Mouse (Mus musculus): ENCODE data around the gene Rps15. TPM values are rescaled to one million over a fixed set of nuclear protein-coding genes. Genes with fewer than 3 reads are reported as not detected.

The Rps15 gene
- polyA plus RNA-seq, 2 experiments, result 1,173 to 3,829 TPM

- ATAC-seq (ENCODE audit: low FRiP score, low read depth), result no peak
- Histone ChIP-seq H3K27ac (replicated peaks; ENCODE audit: low read depth, low read length) (no peak overlapping the region), H3K4me2 (replicated peaks; ENCODE audit: low read depth, low read length, severe bottlenecking) (no peak overlapping the region), H3K9me3 (ENCODE audit: control insufficient read depth, low read length) (no peaks in the 10 kb centered on the region), H3K4me3 (replicated peaks; ENCODE audit: low read length) (no peak overlapping the region), H3K36me3 (ENCODE audit: control insufficient read depth, insufficient read depth, low read length) (no peaks in the 10 kb centered on the region), H3K4me1 (ENCODE audit: control insufficient read depth, insufficient read depth, low read length) (peaks cover 10% of the 10 kb centered on the region), H3K9ac (ENCODE audit: low read depth, low read length, severe bottlenecking) (no peak overlapping the region), H3K27me3 (ENCODE audit: control insufficient read depth, insufficient read depth, low read length) (no peaks in the 10 kb centered on the region)
- 70% methylated on average over 10 of the region's 10 CpGs for WGBS
- DNase-seq (ENCODE audit: low spot score), result no peak
- no peak for TF ChIP-seq POLR2A (IDR thresholded peaks at IDR 0.05; ENCODE audit: borderline replicate concordance, extremely low read depth, insufficient read depth, insufficient read length)
Observed at GRCm38 (mm10) chr10:80331636-80332524, 39.6 kb downstream of the Rps15 start.

GRCm38 (mm10) chr10:80332525-80332989 lies 40.3 kb downstream of the Rps15 start:
- H3K9me3 ChIP-seq (ENCODE audit: control insufficient read depth, low read length), result no peaks in the 10 kb centered on the region
- no peak overlapping the region for H3K4me2 ChIP-seq (replicated peaks; ENCODE audit: low read depth, low read length, severe bottlenecking)
- DNase-seq (ENCODE audit: low spot score) (no peak), ATAC-seq (ENCODE audit: low FRiP score, low read depth) (no peak)
- WGBS, result 71% methylated on average over 5 of the region's 5 CpGs
- H3K4me3 ChIP-seq (replicated peaks; ENCODE audit: low read length), result no peak overlapping the region
- H3K36me3 ChIP-seq (ENCODE audit: control insufficient read depth, insufficient read depth, low read length), result no peaks in the 10 kb centered on the region
- H3K27ac ChIP-seq (replicated peaks; ENCODE audit: low read depth, low read length), result no peak overlapping the region
- no peak overlapping the region for H3K9ac ChIP-seq (ENCODE audit: low read depth, low read length, severe bottlenecking)
- H3K4me1 ChIP-seq (ENCODE audit: control insufficient read depth, insufficient read depth, low read length), result peaks cover 10% of the 10 kb centered on the region
- TF ChIP-seq POLR2A (IDR thresholded peaks at IDR 0.05; ENCODE audit: borderline replicate concordance, extremely low read depth, insufficient read depth, insufficient read length), result no peak
- H3K27me3 ChIP-seq (ENCODE audit: control insufficient read depth, insufficient read depth, low read length), result no peaks in the 10 kb centered on the region

- Histone ChIP-seq H3K4me3 (replicated peaks; ENCODE audit: low read length) (no peak overlapping the region), H3K27me3 (ENCODE audit: control insufficient read depth, insufficient read depth, low read length) (peaks cover 12% of the 10 kb centered on the region), H3K4me1 (ENCODE audit: control insufficient read depth, insufficient read depth, low read length) (0 out of 2 replicates have a peak, but pooled peaks cover 3% of the 10 kb centered on the region), H3K4me2 (replicated peaks; ENCODE audit: low read depth, low read length, severe bottlenecking) (no peak overlapping the region), H3K9me3 (ENCODE audit: control insufficient read depth, low read length) (no peaks in the 10 kb centered on the region), H3K9ac (ENCODE audit: low read depth, low read length, severe bottlenecking) (no peak overlapping the region), H3K27ac (replicated peaks; ENCODE audit: low read depth, low read length) (no peak overlapping the region), H3K36me3 (ENCODE audit: control insufficient read depth, insufficient read depth, low read length) (no peaks in the 10 kb centered on the region)
- WGBS, result 82% methylated on average over 12 of the region's 12 CpGs
- DNase-seq (ENCODE audit: low spot score) (no peak), ATAC-seq (ENCODE audit: low FRiP score, low read depth) (no peak)
- no peak for TF ChIP-seq POLR2A (IDR thresholded peaks at IDR 0.05; ENCODE audit: borderline replicate concordance, extremely low read depth, insufficient read depth, insufficient read length)
Observed at GRCm38 (mm10) chr10:80336263-80336662, 44.0 kb downstream of the Rps15 start.

GRCm38 (mm10) chr10:80339941-80340750 lies 47.9 kb downstream of the Rps15 start:
- peak; percentile 30; the same call in 1 of the 2 replicates for ATAC-seq (ENCODE audit: low FRiP score, low read depth)
- Histone ChIP-seq H3K4me3 (replicated peaks; ENCODE audit: low read length) (no peak overlapping the region; the same call in 1 of the 2 replicates), H3K4me2 (replicated peaks; ENCODE audit: low read depth, low read length, severe bottlenecking) (peak overlapping the region; percentile 34), H3K36me3 (ENCODE audit: control insufficient read depth, insufficient read depth, low read length) (no peaks in the 10 kb centered on the region), H3K27ac (replicated peaks; ENCODE audit: low read depth, low read length) (no peak overlapping the region), H3K4me1 (ENCODE audit: control insufficient read depth, insufficient read depth, low read length) (peaks cover 16% of the 10 kb centered on the region), H3K27me3 (ENCODE audit: control insufficient read depth, insufficient read depth, low read length) (peaks cover 50% of the 10 kb centered on the region), H3K9me3 (ENCODE audit: control insufficient read depth, low read length) (no peaks in the 10 kb centered on the region), H3K9ac (ENCODE audit: low read depth, low read length, severe bottlenecking) (no peak overlapping the region)
- WGBS, result 21% methylated on average over 19 of the region's 19 CpGs
- no peak for TF ChIP-seq POLR2A (IDR thresholded peaks at IDR 0.05; ENCODE audit: borderline replicate concordance, extremely low read depth, insufficient read depth, insufficient read length)
- peak; percentile 71 for DNase-seq (ENCODE audit: low spot score)

GRCm38 (mm10) chr10:80341026-80341425 lies 48.8 kb downstream of the Rps15 start:
- TF ChIP-seq POLR2A (IDR thresholded peaks at IDR 0.05; ENCODE audit: borderline replicate concordance, extremely low read depth, insufficient read depth, insufficient read length), result no peak

More at GRCm38 (mm10) chr10:80341026-80341425, 48.8 kb downstream of the Rps15 start:
- DNase-seq (ENCODE audit: low spot score), result no peak
- H3K4me1 ChIP-seq (ENCODE audit: control insufficient read depth, insufficient read depth, low read length), result peaks cover 16% of the 10 kb centered on the region
- no peak for ATAC-seq (ENCODE audit: low FRiP score, low read depth)
- no peaks in the 10 kb centered on the region for H3K36me3 ChIP-seq (ENCODE audit: control insufficient read depth, insufficient read depth, low read length)
- no peak overlapping the region for H3K4me2 ChIP-seq (replicated peaks; ENCODE audit: low read depth, low read length, severe bottlenecking)
- H3K9me3 ChIP-seq (ENCODE audit: control insufficient read depth, low read length), result no peaks in the 10 kb centered on the region
- WGBS, result 19% methylated on average over 21 of the region's 21 CpGs
- H3K4me3 ChIP-seq (replicated peaks; ENCODE audit: low read length), result no peak overlapping the region; the same call in 1 of the 2 replicates
- no peak overlapping the region for H3K27ac ChIP-seq (replicated peaks; ENCODE audit: low read depth, low read length)
- H3K9ac ChIP-seq (ENCODE audit: low read depth, low read length, severe bottlenecking), result no peak overlapping the region
- peaks cover 59% of the 10 kb centered on the region for H3K27me3 ChIP-seq (ENCODE audit: control insufficient read depth, insufficient read depth, low read length)

All from limb, embryonic 14.5 days (tissue).